In the genomic region with DNA sequence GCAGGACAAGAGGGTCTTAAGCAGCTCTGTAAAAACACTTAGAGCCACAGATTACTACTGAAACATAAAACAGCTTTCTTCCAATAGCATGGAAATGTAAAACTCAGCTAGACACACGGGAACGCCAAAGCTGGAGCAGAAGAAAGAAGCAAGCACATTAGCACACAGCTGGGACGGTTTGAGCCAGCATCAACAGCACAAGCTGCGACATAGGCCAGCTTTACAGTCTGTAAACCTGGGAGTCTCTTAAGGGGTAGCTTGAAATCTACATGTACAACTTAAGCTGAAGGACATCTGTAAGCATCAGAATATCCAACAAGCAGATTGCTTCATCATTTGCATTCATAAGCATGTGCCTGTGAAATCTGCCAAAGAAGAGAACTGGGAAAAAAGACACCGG, we compare ENCODE assay signal across 25 mouse cellular contexts.
DNase-seq lines count a peak whose midpoint lies in the region; ATAC-seq lines count a peak whose summit lies in the region.
"Had no signal": no experiment of that assay in that cellular context is flagged by ENCODE, and none has a peak within 500 bp of the region (broad histone marks: within the 10 kb centered on the region; RNA-seq: fewer than 3 reads in every experiment).

No protein-coding gene starts in this region.

- intact Hi-C loops in left cerebral cortex, postnatal 36 days (cut with DNase I): no loop called here

- H3K27me3 ChIP-seq in embryonic facial prominence, embryonic 14.5 days (replicated peaks; ENCODE audit: control insufficient read depth, insufficient read depth, low read length): no peaks in the 10 kb centered on the region
- H3K27me3 ChIP-seq in embryonic facial prominence, embryonic 10.5 days (replicated peaks; ENCODE audit: low read depth, poor library complexity, severe bottlenecking): no peaks in the 10 kb centered on the region
- no peaks in the 10 kb centered on the region for H3K27me3 ChIP-seq in limb, embryonic 12.5 days
- H3K27me3 ChIP-seq in limb, embryonic 10.5 days (ENCODE audit: low read depth, poor library complexity, severe bottlenecking): no peaks in the 10 kb centered on the region
- no peaks in the 10 kb centered on the region for H3K27me3 ChIP-seq in limb, embryonic 15.5 days
- H3K27me3 ChIP-seq: embryonic facial prominence, embryonic 13.5 days; heart, embryonic 13.5 days; hindbrain, embryonic 15.5 days; intestine, embryonic 15.5 days had no signal

- H3K4me2 ChIP-seq in embryonic facial prominence, embryonic 14.5 days (ENCODE audit: low read depth, low read length): no peak overlapping the region
- no peak overlapping the region for H3K4me2 ChIP-seq in limb, embryonic 12.5 days
- H3K4me2 ChIP-seq in limb, embryonic 15.5 days: no peak overlapping the region
- H3K4me2 ChIP-seq: embryonic facial prominence, embryonic 13.5 days; heart, embryonic 13.5 days; hindbrain, embryonic 15.5 days; intestine, embryonic 15.5 days had no signal

- 0 out of 2 replicates have a peak, but pooled peaks have one; percentile 41 for ATAC-seq in embryonic facial prominence, embryonic 14.5 days (ENCODE audit: low read depth)
- ATAC-seq in limb, embryonic 12.5 days (ENCODE audit: insufficient number of reproducible peaks, insufficient read depth, low FRiP score, low TSS enrichment, low read depth): no peak
- ATAC-seq in limb, embryonic 15.5 days (ENCODE audit: insufficient number of reproducible peaks, low FRiP score, low TSS enrichment, low read depth): 0 out of 2 replicates have a peak, but pooled peaks have one; percentile 37
- ATAC-seq: activated CD4-positive, CD25-positive, alpha-beta regulatory T cell, adult 4 months; forebrain, embryonic 14.5 days; intestine, embryonic 15.5 days had no signal

- 0 out of 2 replicates have a peak, but pooled peaks cover 2% of the 10 kb centered on the region for H3K4me1 ChIP-seq in embryonic facial prominence, embryonic 14.5 days (ENCODE audit: control insufficient read depth, insufficient read depth, low read length)
- H3K4me1 ChIP-seq in embryonic facial prominence, embryonic 10.5 days: peaks cover 14% of the 10 kb centered on the region
- peaks cover 13% of the 10 kb centered on the region; the same call in 1 of the 2 replicates for H3K4me1 ChIP-seq in limb, embryonic 12.5 days (replicated peaks)
- peaks cover 12% of the 10 kb centered on the region for H3K4me1 ChIP-seq in limb, embryonic 10.5 days
- H3K4me1 ChIP-seq in limb, embryonic 15.5 days: peaks cover 10% of the 10 kb centered on the region; the same call in 1 of the 2 replicates
- H3K4me1 ChIP-seq: heart, embryonic 10.5 days; heart, embryonic 13.5 days; hindbrain, embryonic 15.5 days; intestine, embryonic 15.5 days had no signal

- 0 out of 2 replicates have a peak overlapping the region, but pooled peaks have one; percentile 21 for H3K27ac ChIP-seq in embryonic facial prominence, embryonic 14.5 days (replicated peaks; ENCODE audit: low read depth, low read length)
- no peak overlapping the region for H3K27ac ChIP-seq in embryonic facial prominence, embryonic 10.5 days (replicated peaks)
- peak overlapping the region; percentile 50; the same call in 1 of the 2 replicates for H3K27ac ChIP-seq in limb, embryonic 12.5 days
- H3K27ac ChIP-seq in limb, embryonic 10.5 days: no peak overlapping the region
- H3K27ac ChIP-seq in limb, embryonic 15.5 days: peak overlapping the region; percentile 19
- H3K27ac ChIP-seq: embryonic facial prominence, embryonic 13.5 days; forebrain, embryonic 10.5 days; heart, adult 2 months; heart, embryonic 10.5 days; heart, embryonic 13.5 days; hindbrain, embryonic 15.5 days; intestine, embryonic 15.5 days had no signal

- 45% methylated on average over 5 of the region's 5 CpGs for WGBS in embryonic facial prominence, embryonic 14.5 days
- 83% methylated on average over 5 of the region's 5 CpGs for WGBS in embryonic facial prominence, embryonic 10.5 days
- WGBS in limb, embryonic 12.5 days: 52% methylated on average over 5 of the region's 5 CpGs
- 87% methylated on average over 5 of the region's 5 CpGs for WGBS in limb, embryonic 10.5 days
- WGBS in limb, embryonic 15.5 days: 42% methylated on average over 5 of the region's 5 CpGs

- H3K9me3 ChIP-seq in embryonic facial prominence, embryonic 14.5 days (ENCODE audit: control insufficient read depth, low read length): no peaks in the 10 kb centered on the region
- no peaks in the 10 kb centered on the region for H3K9me3 ChIP-seq in embryonic facial prominence, embryonic 10.5 days
- no peaks in the 10 kb centered on the region for H3K9me3 ChIP-seq in limb, embryonic 12.5 days
- H3K9me3 ChIP-seq in limb, embryonic 10.5 days (replicated peaks): no peaks in the 10 kb centered on the region
- H3K9me3 ChIP-seq in limb, embryonic 15.5 days: no peaks in the 10 kb centered on the region
- H3K9me3 ChIP-seq: embryonic facial prominence, embryonic 13.5 days; forebrain, embryonic 10.5 days; heart, embryonic 10.5 days; heart, embryonic 13.5 days; hindbrain, embryonic 15.5 days; intestine, embryonic 15.5 days had no signal

- peak; percentile 50 for DNase-seq in embryonic facial prominence, embryonic 14.5 days (ENCODE audit: low spot score)
- DNase-seq in embryonic facial prominence, embryonic 10.5 days (ENCODE audit: low spot score): no peak
- DNase-seq in limb, embryonic 10.5 days (ENCODE audit: low spot score): no peak
- no peak for DNase-seq in left cerebral cortex, postnatal 36 days (ENCODE audit: low spot score in 2 of 2)
- DNase-seq: adrenal gland, postnatal 10 days; adrenal gland, postnatal 36 days; cerebellum, adult 11 months; cerebellum, adult 2 months; cerebellum, adult 9-11 months; cerebellum, postnatal 25 days; gastrocnemius, postnatal 10 days; gastrocnemius, postnatal 36 days; heart, adult 2 months; heart, postnatal 14 days; heart, postnatal 4 days had no signal

- no peaks in the 10 kb centered on the region for H3K36me3 ChIP-seq in embryonic facial prominence, embryonic 14.5 days (ENCODE audit: control insufficient read depth, insufficient read depth, low read length)
- no peaks in the 10 kb centered on the region for H3K36me3 ChIP-seq in embryonic facial prominence, embryonic 10.5 days (replicated peaks)
- no peaks in the 10 kb centered on the region for H3K36me3 ChIP-seq in limb, embryonic 12.5 days
- no peaks in the 10 kb centered on the region for H3K36me3 ChIP-seq in limb, embryonic 10.5 days
- no peaks in the 10 kb centered on the region for H3K36me3 ChIP-seq in limb, embryonic 15.5 days
- H3K36me3 ChIP-seq: embryonic facial prominence, embryonic 13.5 days; forebrain, embryonic 10.5 days; heart, embryonic 10.5 days; heart, embryonic 13.5 days; hindbrain, embryonic 15.5 days; intestine, embryonic 15.5 days had no signal

- H3K9ac ChIP-seq in embryonic facial prominence, embryonic 14.5 days (ENCODE audit: low read depth, low read length): no peak overlapping the region
- no peak overlapping the region for H3K9ac ChIP-seq in limb, embryonic 12.5 days (replicated peaks)
- no peak overlapping the region for H3K9ac ChIP-seq in limb, embryonic 15.5 days
- H3K9ac ChIP-seq: embryonic facial prominence, embryonic 13.5 days; heart, embryonic 13.5 days; hindbrain, embryonic 15.5 days; intestine, embryonic 15.5 days had no signal

- no peak overlapping the region for H3K4me3 ChIP-seq in embryonic facial prominence, embryonic 14.5 days (ENCODE audit: low read depth, low read length)
- no peak overlapping the region for H3K4me3 ChIP-seq in embryonic facial prominence, embryonic 10.5 days
- no peak overlapping the region for H3K4me3 ChIP-seq in limb, embryonic 12.5 days (replicated peaks)
- no peak overlapping the region for H3K4me3 ChIP-seq in limb, embryonic 10.5 days
- H3K4me3 ChIP-seq in limb, embryonic 15.5 days: no peak overlapping the region
- H3K4me3 ChIP-seq: embryonic facial prominence, embryonic 13.5 days; forebrain, embryonic 10.5 days; heart, adult 2 months; heart, embryonic 10.5 days; heart, embryonic 13.5 days; hindbrain, embryonic 15.5 days; intestine, embryonic 15.5 days had no signal

Comparison
In these comparisons a context has a peak if more than half of its experiments do, and no peak if none do; other contexts are left out.
1. H3K27ac ChIP-seq: peak in embryonic facial prominence, embryonic 14.5 days (single experiment), limb, embryonic 12.5 days (single experiment) and limb, embryonic 15.5 days (single experiment); none in embryonic facial prominence, embryonic 10.5 days (single experiment) and limb, embryonic 10.5 days (single experiment).